Mouse (Mus musculus) heart, postnatal 14 days (tissue): ENCODE measurements around the gene Gm3880. TPM values are rescaled to one million over a fixed set of nuclear protein-coding genes. Genes with fewer than 3 reads are reported as not detected.
"Not testable (repeated sequence)": the region's sequence is repeated elsewhere in the genome, so short reads cannot be mapped to it uniquely, and the experiment has no call there.

ENCODE experiments used
- DNase-seq, 2 experiments: peaks; one replicate each; pipeline ENCODE4 v3.0.0; 2021 to 2022
- intact Hi-C: fragments of 180-260 bp; cut with DNase I; formaldehyde crosslinking; loops from one replicate; pipeline ENCODE4 v1.15.1; 2025
- long read RNA-seq, 2 experiments: library from polyadenylated mRNA; stranded (forward); transcript quantifications; one replicate each; pipeline ENCODE4 v2.0.0; 2021
- total RNA-seq, 2 experiments: library from RNA; stranded (reverse); gene quantifications; 2 replicates each; pipeline ENCODE4 v1.2.3; 2021

Gm3880 gene
- not detected for total RNA-seq
- long read RNA-seq, experiment 1 = 0 reads
- long read RNA-seq, experiment 2 = 0 reads

DNA sequence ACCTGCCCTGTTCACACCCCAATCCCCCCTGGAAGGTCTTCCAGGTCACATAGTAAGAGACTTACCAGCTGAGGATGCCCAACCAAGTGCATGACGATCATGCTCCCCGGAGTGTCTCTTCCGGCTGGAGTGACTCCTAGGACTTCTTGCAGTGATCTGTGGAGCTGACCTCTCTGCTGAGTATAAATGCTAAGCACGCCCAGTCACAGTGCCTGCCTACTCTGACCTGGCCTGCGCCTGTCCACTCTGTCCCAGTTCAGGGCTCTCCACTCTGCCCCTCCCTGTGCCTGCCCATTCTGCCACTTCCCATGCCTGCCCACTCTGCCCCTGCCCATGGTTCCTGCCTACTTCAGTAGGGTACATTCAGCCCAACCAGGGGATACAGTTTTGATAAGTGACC, at the start of gene Gm3880:
Gene Gm3880 (minus strand): TSS at position 101 of the 400 bp plus-strand sequence.
- DNase-seq, intact Hi-C loops: not testable (repeated sequence)

DNA sequence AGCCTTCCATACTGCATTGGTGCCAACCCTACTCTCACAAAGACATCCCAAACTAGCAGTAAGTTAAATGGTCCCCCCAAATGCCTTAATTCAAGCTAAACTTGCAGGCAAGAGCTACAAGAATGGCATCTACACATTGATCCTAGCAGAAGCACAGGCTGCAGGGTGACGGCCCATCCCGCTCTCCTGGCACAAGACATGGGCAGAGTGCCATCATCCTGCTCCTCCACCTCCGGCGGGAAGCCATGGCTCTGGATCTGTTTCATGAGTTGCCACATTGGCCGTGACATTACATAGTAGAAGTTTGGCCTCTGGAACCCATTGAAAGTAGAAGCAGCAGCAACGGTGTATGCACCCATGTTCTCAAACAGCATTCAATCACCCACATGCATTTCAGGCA, 37.5 kb upstream of the Gm3880 start:
- intact Hi-C loops, DNase-seq: not testable (repeated sequence)

DNA sequence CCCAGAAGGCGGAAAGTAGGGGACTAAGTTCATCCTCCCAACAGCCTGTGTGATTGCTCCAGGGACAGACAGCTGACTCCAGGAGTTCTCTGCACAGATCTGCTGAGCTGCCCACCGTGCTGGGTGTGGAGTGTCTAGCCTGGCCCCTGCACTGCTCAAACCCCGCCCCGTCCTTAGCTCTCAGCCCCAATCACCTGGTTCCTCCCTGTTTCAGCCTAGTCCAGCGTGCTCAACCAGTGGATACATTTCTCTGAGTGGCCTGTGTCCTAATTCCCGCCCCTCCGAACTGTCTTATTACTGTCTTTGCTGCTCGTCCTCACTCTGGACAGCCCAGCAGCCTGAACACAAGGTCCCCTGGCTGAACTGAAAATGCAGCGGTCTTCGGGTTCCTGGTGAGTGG, 20.8 kb upstream of the Gm3880 start, which contains the start of the genes Gm9112 and Dmrtc1b:
Gene Gm9112 (minus strand): TSS at position 101 of the 400 bp plus-strand sequence.
Gene Dmrtc1b (plus strand): TSS at position 331 of the 400 bp plus-strand sequence.
- intact Hi-C loops, DNase-seq: not testable (repeated sequence)

DNA sequence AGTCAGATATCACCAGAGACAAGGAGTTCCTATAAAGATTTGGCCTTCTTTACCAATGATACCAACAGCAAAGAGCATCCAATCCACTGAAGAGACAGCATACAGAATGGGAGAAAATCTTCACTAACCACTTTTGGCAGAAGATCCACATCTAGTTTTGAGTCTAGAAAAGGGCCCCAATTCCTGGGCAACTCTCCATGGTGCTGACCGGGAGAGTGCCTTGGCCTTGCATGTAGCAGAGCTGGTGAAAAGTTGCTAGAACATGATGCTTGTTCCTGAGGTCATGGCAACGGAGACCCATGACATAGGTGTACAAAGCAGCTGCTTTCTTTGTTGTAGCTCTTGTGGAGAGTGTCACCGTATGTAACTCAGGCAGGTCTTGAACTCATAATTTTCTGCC, 13.9 kb upstream of the Gm3880 start:
- DNase-seq = peak in 1 of 2 experiments; percentile 47

DNA sequence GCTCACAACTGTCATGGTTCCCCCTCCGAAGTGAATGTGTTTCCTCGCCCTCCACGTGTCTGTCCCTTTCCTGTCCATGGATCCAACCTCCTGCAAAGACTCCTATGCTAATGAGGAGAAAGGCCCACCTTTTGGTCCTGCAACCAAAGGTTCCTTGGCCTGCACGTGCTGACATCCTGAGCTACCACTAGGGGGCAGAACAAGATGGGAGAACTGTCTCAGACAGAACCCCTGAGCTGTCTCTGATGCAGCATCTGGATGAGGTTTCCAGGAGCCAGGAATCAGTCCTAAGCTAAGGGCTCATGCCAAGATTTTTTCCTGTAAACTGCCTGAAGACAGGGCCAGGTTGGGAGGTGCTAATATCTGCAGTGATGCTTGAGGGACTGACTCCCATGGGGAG, 2.5 kb upstream of the Gm3880 start:
- DNase-seq = peak; percentile 2 to 55
- intact Hi-C loops = not testable (repeated sequence)

More for the DNA sequence above, 13.9 kb upstream of the Gm3880 start:
- intact Hi-C loops = not testable (repeated sequence)

DNA sequence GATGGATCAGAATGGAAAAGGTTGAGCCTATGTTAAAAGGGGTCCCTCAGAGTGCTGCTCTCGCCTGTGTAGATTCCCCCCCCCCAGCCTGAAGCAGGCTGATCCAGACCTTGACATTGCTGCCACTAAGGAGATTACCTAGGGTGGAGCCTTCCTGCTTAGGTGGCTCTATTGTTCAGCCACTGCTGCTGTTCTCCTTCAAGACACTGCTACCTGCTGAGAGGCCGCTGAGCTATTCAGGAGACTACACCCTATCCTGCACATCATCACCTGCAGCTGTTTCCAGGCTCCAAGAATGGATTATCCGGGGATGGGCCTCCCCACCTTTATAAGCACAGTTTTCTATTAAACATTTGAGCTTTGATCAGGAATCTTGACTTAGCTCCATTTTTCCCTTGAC, 2.1 kb downstream of the Gm3880 start:
- intact Hi-C loops, DNase-seq: not testable (repeated sequence)

DNA sequence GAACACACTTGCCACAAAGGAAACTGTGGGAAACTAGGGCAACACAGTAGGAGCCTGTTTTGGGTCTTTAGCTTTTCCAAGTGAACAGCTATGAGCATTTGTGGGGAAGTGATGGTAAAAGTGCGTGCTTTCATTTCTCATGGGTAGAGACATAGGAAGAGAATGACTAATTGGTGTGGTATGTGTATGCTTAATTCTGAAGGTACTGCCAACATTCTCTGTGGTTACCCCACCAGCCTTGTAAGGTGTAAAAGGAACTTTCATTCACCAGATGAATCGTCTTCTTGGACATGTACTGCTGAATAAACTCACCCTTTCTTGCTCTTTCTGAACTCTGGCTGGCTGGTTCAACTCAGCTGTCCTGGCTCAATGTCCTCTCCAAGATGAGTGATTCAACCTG, 20.1 kb downstream of the Gm3880 start:
- no peak for DNase-seq
- intact Hi-C loops = no loop called here

DNA sequence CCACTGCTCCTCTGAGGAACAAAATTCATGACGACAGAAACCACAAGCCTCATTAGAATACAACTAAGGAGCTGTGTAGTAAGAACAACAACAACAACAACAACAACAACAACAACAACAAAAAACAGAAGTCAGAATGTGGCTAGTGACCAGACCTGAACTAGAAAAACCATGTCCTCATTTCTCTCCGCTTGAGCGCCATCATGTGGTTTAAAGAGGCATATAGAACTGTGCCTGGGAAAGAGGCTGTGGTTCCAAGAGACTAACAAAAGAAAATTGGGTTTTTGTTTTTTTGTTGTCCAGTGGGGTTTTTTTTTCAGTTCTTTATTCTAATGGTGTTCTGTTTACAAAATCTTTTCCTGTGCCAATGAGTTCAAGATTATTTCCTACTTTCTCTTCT, 26.1 kb downstream of the Gm3880 start:
- peak; percentile 2 to 42 for DNase-seq
- intact Hi-C loops = no loop called here

DNA sequence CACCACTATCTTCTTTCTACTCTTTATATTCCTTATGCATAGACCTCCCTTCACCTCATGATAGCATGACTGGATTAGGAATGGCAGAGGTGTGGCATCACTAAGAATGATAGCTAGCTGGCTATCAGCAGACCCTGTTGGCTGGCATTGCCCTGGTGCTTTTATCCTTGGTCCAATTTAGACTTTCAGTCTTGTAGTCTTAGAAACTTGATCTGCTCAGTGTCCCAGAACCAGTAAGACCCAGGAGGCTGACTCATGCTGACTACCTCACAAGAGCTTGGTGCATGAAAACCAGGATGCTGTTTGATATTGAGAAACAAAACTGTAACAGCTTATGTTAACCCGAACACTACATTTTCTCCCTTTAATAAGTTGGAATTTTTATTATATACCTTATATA, 41.1 kb downstream of the Gm3880 start:
- intact Hi-C loops = no loop called here
- DNase-seq = no peak

DNA sequence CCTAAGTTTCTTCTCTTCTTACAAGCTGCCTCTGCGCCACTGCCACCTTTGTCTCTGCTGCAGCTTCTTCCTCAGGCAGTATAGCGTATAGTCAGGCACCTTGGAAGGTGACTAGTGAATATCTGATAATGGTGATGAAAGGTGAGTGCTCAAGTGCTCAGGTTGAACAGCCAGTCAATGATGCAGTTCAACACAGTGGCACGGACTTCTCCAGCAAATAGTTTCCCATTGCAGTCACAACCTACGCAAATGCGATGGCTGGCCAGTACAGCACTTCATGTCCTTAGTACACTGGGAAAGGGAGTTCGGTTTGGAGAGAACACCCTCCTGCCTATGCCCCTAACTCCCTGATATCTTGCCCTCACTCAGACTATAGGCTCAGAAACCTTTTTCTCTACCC, 41.6 kb downstream of the Gm3880 start:
- intact Hi-C loops = no loop called here
- peak in 1 of 2 experiments; percentile 3 for DNase-seq

DNA sequence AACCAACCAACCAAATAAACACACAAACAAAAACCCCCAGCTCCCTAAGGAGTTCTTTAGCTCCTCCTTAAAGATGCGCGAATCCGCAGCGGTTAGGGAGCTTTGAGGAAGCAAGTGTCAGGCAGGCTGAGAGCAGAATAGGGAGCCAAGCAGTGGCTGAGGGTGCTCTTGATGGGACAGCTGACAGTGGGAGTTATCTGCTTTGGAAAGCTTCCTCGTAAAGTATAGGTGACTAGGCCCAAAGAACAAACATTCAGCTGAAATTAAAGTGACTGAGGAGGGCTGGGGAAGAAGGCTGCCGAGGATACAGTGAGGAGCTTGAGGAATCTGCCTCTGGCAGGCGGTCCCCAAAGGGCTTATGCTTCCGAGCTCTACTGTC, 42.2 kb downstream of the Gm3880 start:
- intact Hi-C loops = no loop called here
- peak; percentile 7 to 29 for DNase-seq

DNA sequence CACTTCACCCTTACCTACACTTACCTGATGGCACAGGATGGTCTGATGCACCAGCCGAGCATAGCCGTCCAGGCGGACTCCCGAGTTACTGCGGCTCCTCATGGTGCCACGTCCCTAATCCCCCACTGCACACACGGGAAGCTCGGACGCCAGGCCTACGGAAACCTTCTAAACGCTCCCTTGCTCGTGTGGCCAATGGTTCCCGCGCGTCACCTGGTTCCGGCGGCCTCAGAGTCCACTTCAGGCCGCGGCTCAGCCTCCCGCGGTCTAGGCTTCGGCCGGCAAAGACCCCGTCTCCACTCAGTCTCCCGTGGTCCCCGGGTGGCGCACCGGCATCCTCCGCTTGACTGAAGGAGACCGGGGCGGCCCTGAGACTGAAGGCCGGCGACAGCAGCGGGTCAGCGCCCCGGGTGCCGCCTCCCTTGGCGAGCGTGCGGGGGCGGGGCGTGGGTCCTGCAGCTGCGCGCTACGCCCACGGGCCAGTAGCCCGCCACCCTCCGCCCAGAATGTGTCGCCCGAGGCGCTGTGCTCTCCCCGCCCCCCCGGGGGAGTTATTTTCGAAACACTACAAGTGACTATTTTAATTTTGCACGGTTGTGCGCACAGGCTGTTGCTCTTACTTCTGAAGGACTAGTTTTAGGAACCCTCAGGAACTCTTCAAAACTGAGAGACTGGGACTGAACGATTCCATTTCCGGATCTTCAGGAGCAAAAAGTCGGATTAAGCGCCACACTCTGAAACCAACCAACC, 42.8 kb downstream of the Gm3880 start, which contains the start of gene Phka1:
Gene Phka1 (minus strand): TSS at position 424 of the 750 bp plus-strand sequence.
- intact Hi-C loops = no loop called here
- DNase-seq = peak; percentile 90 to 92

Other genes with a start within 250 kb of the Gm3880 start
- gene Hdac8, start 181.6 kb downstream of the Gm3880 start, total RNA-seq = 1 to 10 TPM; 4.7 to 5.1 TPM
- gene Phka1, start 42.7 kb downstream of the Gm3880 start, total RNA-seq = 10 to 100 TPM; 24.4 to 29.4 TPM
- not detected for gene Gm9112, start 20.7 kb upstream of the Gm3880 start, total RNA-seq
- not detected for gene Dmrtc1b, start 20.9 kb upstream of the Gm3880 start, total RNA-seq
- gene Dmrtc1c1, start 116.0 kb upstream of the Gm3880 start, total RNA-seq = not detected
- gene Dmrtc1c2, start 167.6 kb upstream of the Gm3880 start, total RNA-seq = not detected
- not detected for gene 1700031F05Rik, start 181.0 kb upstream of the Gm3880 start, total RNA-seq
- not detected for gene Dmrtc1a, start 221.7 kb upstream of the Gm3880 start, total RNA-seq
- gene 1700011M02Rik, start 221.9 kb upstream of the Gm3880 start, total RNA-seq = not detected
- not detected for gene 1700018G05Rik, start 241.4 kb upstream of the Gm3880 start, total RNA-seq